Mouse (Mus musculus) MEL (cell line): ENCODE measurements around the gene Perp. TPM values are rescaled to one million over a fixed set of nuclear protein-coding genes. Genes with fewer than 3 reads are reported as not detected.

Source experiments
- DNase-seq: peaks from one replicate; pipeline ENCODE4 v3.0.0; 2011; ENCODE audit warnings: low read depth, low spot score
- H3K27ac ChIP-seq: 2 replicates; pipeline ENCODE4 v1.5.1; 2012; ENCODE audit warnings: low read depth, mild to moderate bottlenecking, control low read depth, low read length, moderate library complexity; ENCODE audit not compliant: control insufficient read depth
- H3K27me3 ChIP-seq, 2 experiments: fragments of 150-350 bp in 1 of 2; sonication (generic) in 1 of 2; 2 replicates each; pipeline ENCODE4 v1.6.1; 2012; ENCODE audit warnings: low read length in 2 of 2, mild to moderate bottlenecking in 2 of 2, improper control_type of control experiment in 1 of 2, moderate library complexity in 1 of 2; ENCODE audit not compliant: insufficient read depth in 2 of 2, control insufficient read depth in 1 of 2
- H3K36me3 ChIP-seq, 2 experiments: 2 replicates each; pipeline ENCODE4 v1.6.1; 2012 to 2014; ENCODE audit warnings: low read length in 2 of 2, improper control_type of control experiment in 1 of 2, inconsistent platforms in 1 of 2, mild to moderate bottlenecking in 1 of 2; ENCODE audit not compliant: insufficient read depth in 2 of 2, control insufficient read depth in 1 of 2
- H3K4me1 ChIP-seq, 2 experiments: fragments of 150-350 bp in 1 of 2; sonication (generic) in 1 of 2; 2 replicates each; pipeline ENCODE4 v1.6.1; 2012; ENCODE audit warnings: low read length in 2 of 2, improper control_type of control experiment in 1 of 2, mild to moderate bottlenecking in 1 of 2; ENCODE audit not compliant: insufficient read depth in 2 of 2, control insufficient read depth in 1 of 2
- H3K4me3 ChIP-seq, 2 experiments: fragments of 150-350 bp in 1 of 2; sonication (generic) in 1 of 2; 2 replicates each; pipeline ENCODE4 v1.5.1; 2012; ENCODE audit warnings: low read depth in 2 of 2, low read length in 2 of 2, mild to moderate bottlenecking in 2 of 2, moderate library complexity in 2 of 2, control low read depth in 1 of 2, improper control_type of control experiment in 1 of 2; ENCODE audit not compliant: control insufficient read depth in 1 of 2, insufficient read depth in 1 of 2
- H3K79me2 ChIP-seq: 2 replicates; pipeline ENCODE4 v1.6.1; 2012; ENCODE audit warnings: mild to moderate bottlenecking, low read length, moderate library complexity; ENCODE audit not compliant: control insufficient read depth, poor library complexity, insufficient read depth
- H3K9ac ChIP-seq: 2 replicates; pipeline ENCODE4 v1.6.1; 2012; ENCODE audit warnings: low read depth, mild to moderate bottlenecking, control low read depth, low read length, moderate library complexity; ENCODE audit not compliant: control insufficient read depth, poor library complexity, severe bottlenecking
- H3K9me3 ChIP-seq: fragments of 150-350 bp; sonication (generic); replicated peaks from 2 replicates; pipeline ENCODE4 v1.6.1; 2012; ENCODE audit warnings: mild to moderate bottlenecking, low read length, improper control_type of control experiment, moderate library complexity; ENCODE audit not compliant: insufficient read depth
- BHLHE40 ChIP-seq: IDR thresholded peaks from 2 replicates; pipeline ENCODE4 v1.6.1; 2012; ENCODE audit warnings: low read depth, mild to moderate bottlenecking, inconsistent platforms, low read length, improper control_type of control experiment, borderline replicate concordance
- CHD1 ChIP-seq: IDR thresholded peaks from 2 replicates; pipeline ENCODE4 v1.6.1; 2012; ENCODE audit warnings: low read depth, mild to moderate bottlenecking, inconsistent platforms, low read length, improper control_type of control experiment
- CHD2 ChIP-seq: IDR thresholded peaks from 2 replicates; pipeline ENCODE4 v1.6.1; 2011; ENCODE audit warnings: low read length, improper control_type of control experiment
- E2F4 ChIP-seq: IDR thresholded peaks from 2 replicates; pipeline ENCODE4 v1.6.1; 2011; ENCODE audit warnings: low read depth, low read length, improper control_type of control experiment, borderline replicate concordance
- EP300 ChIP-seq, 2 experiments: IDR thresholded peaks; 2 replicates each; pipeline ENCODE4 v1.6.1; 2011; ENCODE audit warnings: improper control_type of control experiment in 2 of 2, low read length in 2 of 2, low read depth in 1 of 2, mild to moderate bottlenecking in 1 of 2
- GATA1 ChIP-seq: IDR thresholded peaks from 2 replicates; pipeline ENCODE4 v1.6.1; 2011; ENCODE audit warnings: low read depth, low read length, improper control_type of control experiment
- MAX ChIP-seq: IDR thresholded peaks from 2 replicates; pipeline ENCODE4 v1.6.1; 2011; ENCODE audit warnings: low read length, improper control_type of control experiment
- MAZ ChIP-seq: IDR thresholded peaks from 2 replicates; pipeline ENCODE4 v1.6.1; 2012; ENCODE audit warnings: low read depth, mild to moderate bottlenecking, inconsistent platforms, low read length, improper control_type of control experiment
- MYC ChIP-seq: IDR thresholded peaks from 2 replicates; pipeline ENCODE4 v1.6.1; 2011; ENCODE audit warnings: low read depth, mild to moderate bottlenecking, low read length, improper control_type of control experiment, moderate library complexity
- NRF1 ChIP-seq: IDR thresholded peaks from 2 replicates; pipeline ENCODE4 v1.6.1; 2014; ENCODE audit warnings: low read depth, mild to moderate bottlenecking, inconsistent platforms, low read length, improper control_type of control experiment, moderate library complexity; ENCODE audit not compliant: poor library complexity, insufficient read depth, severe bottlenecking
- RCOR1 ChIP-seq: IDR thresholded peaks from 2 replicates; pipeline ENCODE4 v1.6.1; 2012; ENCODE audit warnings: low read depth, mild to moderate bottlenecking, inconsistent platforms, low read length, improper control_type of control experiment
- SIN3A ChIP-seq: IDR thresholded peaks from 2 replicates; pipeline ENCODE4 v1.6.1; 2012; ENCODE audit warnings: low read length, improper control_type of control experiment, inconsistent platforms
- SMC3 ChIP-seq: IDR thresholded peaks from 2 replicates; pipeline ENCODE4 v1.6.1; 2011; ENCODE audit warnings: low read depth, low read length, improper control_type of control experiment
- TAL1 ChIP-seq: IDR thresholded peaks from 2 replicates; pipeline ENCODE4 v1.6.1; 2012; ENCODE audit warnings: mild to moderate bottlenecking, inconsistent platforms, low read length, moderate library complexity, mixed read lengths
- TBP ChIP-seq: IDR thresholded peaks from 2 replicates; pipeline ENCODE4 v1.8.0; 2011; ENCODE audit warnings: low read depth, low read length, improper control_type of control experiment
- USF1 ChIP-seq: IDR thresholded peaks from 2 replicates; pipeline ENCODE4 v1.6.1; 2014; ENCODE audit warnings: low read depth, mild to moderate bottlenecking, inconsistent platforms, low read length, improper control_type of control experiment, moderate library complexity
- USF2 ChIP-seq, 2 experiments: IDR thresholded peaks; 2 replicates each; pipeline ENCODE4 v1.6.1; 2011 to 2012; ENCODE audit warnings: improper control_type of control experiment in 2 of 2, low read length in 2 of 2, borderline replicate concordance in 1 of 2, inconsistent platforms in 1 of 2, low read depth in 1 of 2, mild to moderate bottlenecking in 1 of 2; ENCODE audit not compliant: insufficient read depth in 1 of 2
- ZC3H11A ChIP-seq: IDR thresholded peaks from 2 replicates; pipeline ENCODE4 v1.6.1; 2012; ENCODE audit warnings: low read depth, mild to moderate bottlenecking, inconsistent platforms, low read length, improper control_type of control experiment
- ZKSCAN1 ChIP-seq: IDR thresholded peaks from 2 replicates; pipeline ENCODE4 v1.6.1; 2012; ENCODE audit warnings: low read depth, mild to moderate bottlenecking, inconsistent platforms, low read length, improper control_type of control experiment, moderate library complexity
- ZNF384 ChIP-seq: IDR thresholded peaks from 2 replicates; pipeline ENCODE4 v1.6.1; 2012; ENCODE audit warnings: low read depth, mild to moderate bottlenecking, inconsistent platforms, low read length, improper control_type of control experiment
- polyA plus RNA-seq, 2 experiments: library from polyadenylated mRNA; stranded (reverse) in 1 of 2; unstranded in 1 of 2; fragments of >175 nt in 1 of 2; fragments of >200 nt in 1 of 2; gene quantifications; 2 replicates each; pipeline versions ENCODE4 v1.2.1 to v1.2.4; 2012; ENCODE audit warnings: low replicate concordance in 2 of 2, low read depth in 1 of 2; ENCODE audit not compliant: insufficient read length in 2 of 2, insufficient read depth in 1 of 2, missing spikeins in 1 of 2
- total RNA-seq: library from RNA; depleted of rRNA; stranded (reverse); fragments of 300-350 nt; gene quantifications from 2 replicates; pipeline ENCODE4 v1.2.3, GENCODE M21; 2012

The Perp gene
- total and polyA plus RNA-seq, 3 experiments = not detected

- Histone ChIP-seq H3K36me3 (no peaks in the 10 kb centered on the region), H3K79me2 (no peaks in the 10 kb centered on the region), H3K9ac (no peak overlapping the region), H3K4me3 (no peak overlapping the region), H3K27ac (no peak overlapping the region), H3K4me1 (no peaks in the 10 kb centered on the region), H3K27me3 (peaks cover 0 to 3% of the 10 kb centered on the region in 2 experiments; a peak in 2 of 4 replicates), H3K9me3 (no peaks in the 10 kb centered on the region)
- no peak for DNase-seq
- no peak for TF ChIP-seq MAX
- TF ChIP-seq EP300 (IDR thresholded peaks at IDR 0.05; ENCODE audit: low read depth in 1 of 2, low read length in 2 of 2) = no peak
- no peak for TF ChIP-seq SIN3A
- TF ChIP-seq USF1 = no peak
- TF ChIP-seq NRF1 = no peak
- TF ChIP-seq USF2 (IDR thresholded peaks at IDR 0.05; ENCODE audit: borderline replicate concordance in 1 of 2, insufficient read depth in 1 of 2, low read depth in 1 of 2, low read length in 2 of 2) = no peak
- TF ChIP-seq, all 39 proteins: peak for 0
These were observed 14.8 kb downstream of the Perp start for GRCm38 (mm10) chr10:18859632-18860031.

GRCm38 (mm10) chr10:18860119-18860824 lies 15.5 kb downstream of the Perp start:
- DNase-seq = no peak
- H3K4me1 ChIP-seq = no peaks in the 10 kb centered on the region
- H3K4me3 ChIP-seq = no peak overlapping the region
- H3K27ac ChIP-seq = no peak overlapping the region
- H3K9me3 ChIP-seq = no peaks in the 10 kb centered on the region
- H3K36me3 ChIP-seq = no peaks in the 10 kb centered on the region
- no peaks in the 10 kb centered on the region for H3K79me2 ChIP-seq
- no peak for TF ChIP-seq SIN3A
- TF ChIP-seq, all 39 proteins: peak for 0
- H3K9ac ChIP-seq = no peak overlapping the region
- peaks cover 0 to 3% of the 10 kb centered on the region in 2 experiments; a peak in 2 of 4 replicates for H3K27me3 ChIP-seq

- Histone ChIP-seq H3K9me3 (no peaks in the 10 kb centered on the region), H3K4me1 (no peaks in the 10 kb centered on the region), H3K4me3 (no peak overlapping the region)
- TF ChIP-seq RCOR1 = no peak
- no peak for TF ChIP-seq MAZ
- TF ChIP-seq CHD2 = no peak
- no peak for TF ChIP-seq SMC3
- no peak for TF ChIP-seq MYC
- no peak for TF ChIP-seq CHD1
- no peak for TF ChIP-seq SIN3A
- no peak for TF ChIP-seq TAL1
- no peak for TF ChIP-seq BHLHE40
- TF ChIP-seq ZKSCAN1 = no peak
- no peak for TF ChIP-seq ZC3H11A
- TF ChIP-seq ZNF384 = no peak
- TF ChIP-seq GATA1 = no peak
- TF ChIP-seq E2F4 = no peak
- TF ChIP-seq TBP = no peak
- no peak for TF ChIP-seq MAX
- TF ChIP-seq, all 39 proteins: peak for 0
- Histone ChIP-seq H3K27me3 (peaks cover 0 to 3% of the 10 kb centered on the region in 2 experiments; a peak in 1 of 4 replicates), H3K36me3 (no peaks in the 10 kb centered on the region), H3K9ac (no peak overlapping the region), H3K27ac (no peak overlapping the region), H3K79me2 (no peaks in the 10 kb centered on the region)
- DNase-seq = no peak
These were observed 16.0 kb downstream of the Perp start for GRCm38 (mm10) chr10:18860831-18861230.
